Mouse (Mus musculus) thymus, postnatal 0 days (tissue): ENCODE data around the gene Zfp94. TPM values are rescaled to one million over a fixed set of nuclear protein-coding genes. Genes with fewer than 3 reads are reported as not detected.
"Not testable (repeated sequence)": the region's sequence is repeated elsewhere in the genome, so short reads cannot be mapped to it uniquely, and the experiment has no call there.

Experiments used
- DNase-seq: peaks from one replicate; pipeline ENCODE4 v3.0.0-alpha.2; 2015; ENCODE audit warnings: low spot score
- microRNA-seq: library from miRNA; unstranded; fragments of <30 nt; microRNA quantifications from one replicate; pipeline ENCODE4, GENCODE M21; 2016; ENCODE audit warnings: borderline number of aligned reads
- polyA plus RNA-seq: library from polyadenylated mRNA; unstranded; fragments of >200 nt; fragmentation: Nextera tagmentation; extraction: Ambion mirVana; gene quantifications from 2 replicates; pipeline ENCODE4 v1.2.1, GENCODE M21; 2015

The Zfp94 gene
- polyA plus RNA-seq, 1 experiment from 2014 or later: 4.6 TPM

GRCm38 (mm10) chr7:24278771-24279170 is 37.7 kb downstream of the Zfp94 start:
- DNase-seq: not testable (repeated sequence)

GRCm38 (mm10) chr7:24274456-24274855 is 42.0 kb downstream of the Zfp94 start:
- no peak for DNase-seq

GRCm38 (mm10) chr7:24271191-24271590 is 45.3 kb downstream of the Zfp94 start:
- DNase-seq: no peak

GRCm38 (mm10) chr7:24270288-24270672 is 46.2 kb downstream of the Zfp94 start, which contains the start of gene Zfp93:
Zfp93 (plus strand) TSS chr7:24270420.
- DNase-seq: peak; percentile 79

- no peak for DNase-seq
These were observed 46.7 kb downstream of the Zfp94 start for GRCm38 (mm10) chr7:24269667-24270287.

GRCm38 (mm10) chr7:24269256-24269655 is 47.2 kb downstream of the Zfp94 start:
- no peak for DNase-seq

GRCm38 (mm10) chr7:24268176-24269155 is 48.0 kb downstream of the Zfp94 start:
- peak; percentile 42 for DNase-seq

- no peak for DNase-seq
These were observed 56.5 kb downstream of the Zfp94 start for GRCm38 (mm10) chr7:24260000-24260312.

- no peak for DNase-seq
These were observed 57.0 kb downstream of the Zfp94 start for GRCm38 (mm10) chr7:24259306-24259999.

- DNase-seq: peak; percentile 72
These were observed 61.6 kb downstream of the Zfp94 start, which contains the start of gene Zfp108 for GRCm38 (mm10) chr7:24254633-24255474. Zfp108 (plus strand) TSS chr7:24254794.

GRCm38 (mm10) chr7:24253779-24254615 is 62.5 kb downstream of the Zfp94 start:
- DNase-seq: no peak

Small RNA genes lying within 50 kb of the gene (microRNA-seq; reads per million reads assigned to microRNA genes)
- gene Gm27592: not detected

Other genes starting within 250 kb of the Zfp94 start
- gene Zfp180, start 234.7 kb downstream of the Zfp94 start, polyA plus RNA-seq: 17.6 and 19.3 TPM in 2 replicates
- 1.3 and 2.2 TPM in 2 replicates for gene Zfp112, start 204.4 kb downstream of the Zfp94 start, polyA plus RNA-seq
- gene Zfp235, start 182.5 kb downstream of the Zfp94 start, polyA plus RNA-seq: 10.5 and 11.6 TPM in 2 replicates
- gene Zfp114, start 141.6 kb downstream of the Zfp94 start, polyA plus RNA-seq: 0.98 and 1.2 TPM in 2 replicates
- 1.9 and 3.0 TPM in 2 replicates for gene Zfp111, start 105.2 kb downstream of the Zfp94 start, polyA plus RNA-seq
- gene Zfp109, start 79.1 kb downstream of the Zfp94 start, polyA plus RNA-seq: 1.7 and 2.4 TPM in 2 replicates
- 0.85 and 0.89 TPM in 2 replicates for gene Zfp108, start 61.9 kb downstream of the Zfp94 start, polyA plus RNA-seq
- gene Zfp93, start 46.2 kb downstream of the Zfp94 start, polyA plus RNA-seq: 3.9 and 5.0 TPM in 2 replicates
- gene Zfp61, start 15.4 kb downstream of the Zfp94 start, polyA plus RNA-seq: 26.2 and 26.8 TPM in 2 replicates
- not detected in 2 replicates for gene Tescl, start 17.3 kb upstream of the Zfp94 start, polyA plus RNA-seq
- gene Lypd5, start 32.5 kb upstream of the Zfp94 start, polyA plus RNA-seq: 0.05 TPM in 1 of 2 replicates, not detected in the other
- 105 and 120 TPM in 2 replicates for gene Kcnn4, start 53.6 kb upstream of the Zfp94 start, polyA plus RNA-seq
- 30.2 and 33.3 TPM in 2 replicates for gene Smg9, start 83.0 kb upstream of the Zfp94 start, polyA plus RNA-seq
- gene Irgc1, start 135.6 kb upstream of the Zfp94 start, polyA plus RNA-seq: 0.18 and 0.22 TPM in 2 replicates
- gene Plaur, start 145.8 kb upstream of the Zfp94 start, polyA plus RNA-seq: 3.0 and 3.4 TPM in 2 replicates
- 0.71 and 0.83 TPM in 2 replicates for gene Cadm4, start 165.4 kb upstream of the Zfp94 start, polyA plus RNA-seq
- 16.5 and 16.7 TPM in 2 replicates for gene Zfp428, start 190.3 kb upstream of the Zfp94 start, polyA plus RNA-seq
- gene AC161166.1, start 195.8 kb upstream of the Zfp94 start, polyA plus RNA-seq: 0.07 TPM in 1 of 2 replicates, not detected in the other
- 5.5 and 5.7 TPM in 2 replicates for gene Irgq, start 214.0 kb upstream of the Zfp94 start, polyA plus RNA-seq
- gene Pinlyp, start 229.5 kb upstream of the Zfp94 start, polyA plus RNA-seq: 1.8 and 2.4 TPM in 2 replicates
- gene Xrcc1, start 229.6 kb upstream of the Zfp94 start, polyA plus RNA-seq: 61.0 and 66.5 TPM in 2 replicates